Mouse (Mus musculus) spleen, embryonic (tissue): Measurements from ENCODE around the gene Mmp24.
"Not testable (repeated sequence)": the region's sequence is repeated elsewhere in the genome, so short reads cannot be mapped to it uniquely, and the experiment has no call there.

Experiments used
- CTCF ChIA-PET: fragments of 350-600 bp; sonication (Branson Sonifier 250); formaldehyde crosslinking; loops from one replicate; lab custom pipeline; 2022; lab: Charles Lee

The Mmp24 gene

GRCm38 (mm10) chr2:155774927-155775684 is at the start of gene Mmp24:
TSS of gene Mmp24 (plus strand) at chr2:155775342.
- CTCF ChIA-PET: no interaction called here

GRCm38 (mm10) chr2:155726302-155726701 is 48.8 kb upstream of the Mmp24 start:
- CTCF ChIA-PET: interaction anchor here (0.5 kb wide), 1 partner anchor 1324 kb away, joined by 5 read pairs; no protein-coding TSS in a partner anchor

DNA sequence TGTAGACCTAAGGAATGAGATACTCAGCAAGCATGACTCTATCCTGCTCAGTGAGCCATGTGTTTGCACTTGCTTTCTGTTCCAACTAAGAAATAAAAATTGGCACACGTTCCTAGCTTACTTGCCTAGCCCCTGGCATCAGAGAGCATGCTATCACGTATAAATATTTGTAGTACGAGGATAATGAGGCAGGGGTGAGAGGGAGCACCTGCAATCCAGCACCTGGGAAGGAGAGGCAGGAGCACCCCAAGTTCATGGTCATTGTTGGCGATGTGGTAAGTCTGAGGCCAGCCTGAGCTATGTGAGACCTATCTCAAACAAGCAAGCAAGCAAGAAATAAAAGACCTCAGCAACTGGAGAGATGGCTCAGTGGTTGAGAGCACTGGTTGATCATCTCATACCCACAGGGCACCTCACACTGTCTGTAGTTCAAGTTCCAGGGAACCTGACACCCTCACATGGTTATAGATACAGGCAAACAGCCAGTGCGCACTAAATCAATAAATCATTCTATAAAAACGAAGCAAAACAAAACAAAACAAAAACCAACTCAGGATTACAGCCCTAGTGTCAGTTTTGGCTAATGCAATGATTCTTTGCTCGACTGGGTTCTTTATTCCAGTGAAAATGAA is 47.3 kb upstream of the Mmp24 start:
- CTCF ChIA-PET: interaction anchor here (0.6 kb wide), 2 partner anchors 33 to 372 kb away, joined by 3 to 29 read pairs; no protein-coding TSS in a partner anchor

GRCm38 (mm10) chr2:155728742-155729141 is 46.4 kb upstream of the Mmp24 start:
- CTCF ChIA-PET: interaction anchor here (0.6 kb wide), 1 partner anchor 33 kb away, joined by 29 read pairs; no protein-coding TSS in a partner anchor

DNA sequence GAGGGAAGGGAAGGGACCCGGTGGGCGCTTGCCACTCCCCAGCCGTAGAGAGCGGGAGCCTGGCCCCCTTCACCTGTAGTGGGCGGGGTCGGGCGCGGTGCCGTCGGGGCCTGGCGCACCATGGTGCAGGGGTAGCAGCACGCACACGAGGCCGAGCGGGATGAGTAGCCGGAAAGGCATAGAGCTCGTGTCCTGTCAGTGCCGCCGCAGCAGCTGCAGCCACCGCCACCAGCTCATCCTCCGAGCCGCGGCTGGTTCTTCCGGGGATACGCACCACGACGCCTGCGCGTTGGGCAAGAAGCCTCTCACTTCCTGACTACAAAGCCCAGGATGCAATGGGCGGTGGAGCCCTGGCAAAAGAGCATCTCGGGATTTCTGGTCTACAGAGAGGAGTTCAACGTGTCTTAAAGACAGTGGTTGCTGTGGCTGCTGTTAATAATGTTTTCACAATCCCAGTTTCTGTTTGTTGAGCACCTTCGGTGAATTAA is 45.9 kb upstream of the Mmp24 start, which contains the start of gene Edem2:
Edem2 (minus strand) TSS at position 318 of the 488 bp plus-strand sequence.
- CTCF ChIA-PET: no interaction called here

- CTCF ChIA-PET: no interaction called here
Observed at GRCm38 (mm10) chr2:155735080-155735479, 40.1 kb upstream of the Mmp24 start.

DNA sequence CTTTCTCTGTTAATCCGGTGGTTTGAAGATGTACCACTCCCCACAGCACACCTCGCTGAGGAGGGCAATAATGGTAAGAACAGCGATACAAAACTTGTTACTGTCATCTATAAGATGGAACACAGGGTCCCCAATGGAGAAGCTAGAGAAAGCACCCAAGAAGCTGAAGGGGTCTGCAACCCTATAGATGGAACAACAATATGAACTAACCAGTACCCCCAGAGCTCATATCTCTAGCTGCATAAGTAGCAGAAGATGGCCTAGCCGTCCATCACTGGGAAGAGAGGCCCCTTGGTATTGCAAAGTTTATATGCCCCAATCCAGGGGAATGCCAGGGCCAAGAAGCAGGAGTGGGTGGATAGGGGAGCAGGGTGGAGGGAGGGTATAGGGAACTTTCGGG is 39.4 kb upstream of the Mmp24 start, which contains the start of gene Gm17581:
Gm17581 (minus strand) TSS at position 101 of the 400 bp plus-strand sequence.
- CTCF ChIA-PET: not testable (repeated sequence)

DNA sequence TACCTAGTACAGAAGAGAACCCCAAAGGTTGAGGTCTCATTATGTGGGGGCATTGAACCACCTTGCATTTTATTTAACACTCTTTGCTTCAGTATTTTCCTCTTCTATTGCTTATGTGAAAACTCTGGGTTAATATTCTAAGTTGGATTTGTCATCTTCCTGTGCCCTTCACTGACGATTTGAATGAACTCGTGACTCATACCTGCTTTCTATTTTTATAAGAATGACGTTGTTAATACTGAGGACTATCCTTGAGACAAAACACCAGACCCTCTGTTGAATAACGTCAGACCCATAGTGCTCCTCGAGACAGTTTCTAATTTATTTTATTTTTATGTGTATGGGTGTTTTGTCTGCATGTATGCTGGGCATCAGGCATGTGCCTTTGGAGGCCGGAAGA is 38.2 kb upstream of the Mmp24 start:
- CTCF ChIA-PET: no interaction called here

GRCm38 (mm10) chr2:155737803-155738202 is 37.3 kb upstream of the Mmp24 start:
- CTCF ChIA-PET: no interaction called here

DNA sequence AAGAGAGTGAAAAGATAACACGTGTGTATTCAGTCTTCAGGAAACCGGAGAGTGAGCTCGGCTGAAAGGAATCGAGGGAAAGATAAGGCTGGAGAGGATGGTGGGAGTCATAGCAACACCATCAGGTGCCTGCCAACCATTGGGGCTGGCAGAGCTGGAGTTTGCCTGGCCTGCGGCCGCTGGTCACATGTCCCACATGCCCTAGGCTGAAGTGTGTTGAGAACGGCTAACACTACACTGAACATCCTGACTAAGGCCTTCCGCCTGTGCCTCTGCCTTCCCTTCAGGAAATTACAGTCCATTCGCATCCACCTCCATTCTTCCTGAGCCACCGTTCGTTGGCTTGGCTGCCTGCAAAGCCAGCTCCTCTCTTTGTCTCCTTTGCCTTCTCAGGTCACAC is 32.9 kb upstream of the Mmp24 start:
- CTCF ChIA-PET: no interaction called here

DNA sequence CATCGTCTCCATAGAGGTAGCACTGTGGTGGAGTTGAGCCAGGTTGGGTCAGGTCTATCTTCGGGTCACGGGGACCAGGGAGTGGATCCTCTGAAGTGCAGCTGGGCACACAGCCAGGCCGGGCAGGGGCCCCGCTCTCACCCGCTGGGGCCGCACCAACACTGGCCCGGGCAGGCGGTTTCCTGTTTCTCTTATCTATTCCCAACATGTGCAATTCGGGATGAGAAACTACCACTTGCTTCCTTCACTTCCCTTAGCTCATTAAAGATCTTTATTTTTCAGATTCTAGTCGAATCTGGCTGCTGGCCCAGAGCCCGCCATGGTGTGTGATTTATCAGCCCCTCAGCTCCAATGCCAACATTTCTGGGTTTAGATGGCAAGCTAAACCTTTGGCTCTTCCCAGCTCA is 32.2 kb upstream of the Mmp24 start:
- CTCF ChIA-PET: interaction anchor here (0.6 kb wide), 1 partner anchor 60 kb away, joined by 3 read pairs; no protein-coding TSS in a partner anchor

- CTCF ChIA-PET: no interaction called here
Observed at GRCm38 (mm10) chr2:155743351-155743750, 31.8 kb upstream of the Mmp24 start.

- CTCF ChIA-PET: interaction anchor here (0.5 kb wide), 1 partner anchor 19 kb away, joined by 3 read pairs; no protein-coding TSS in a partner anchor
Observed at GRCm38 (mm10) chr2:155745487-155745886, 29.7 kb upstream of the Mmp24 start.

- CTCF ChIA-PET: interaction anchor here (0.7 kb wide), 1 partner anchor 224 kb away, joined by 11 read pairs; no protein-coding TSS in a partner anchor
Observed at GRCm38 (mm10) chr2:155749394-155749793, 25.7 kb upstream of the Mmp24 start.

DNA sequence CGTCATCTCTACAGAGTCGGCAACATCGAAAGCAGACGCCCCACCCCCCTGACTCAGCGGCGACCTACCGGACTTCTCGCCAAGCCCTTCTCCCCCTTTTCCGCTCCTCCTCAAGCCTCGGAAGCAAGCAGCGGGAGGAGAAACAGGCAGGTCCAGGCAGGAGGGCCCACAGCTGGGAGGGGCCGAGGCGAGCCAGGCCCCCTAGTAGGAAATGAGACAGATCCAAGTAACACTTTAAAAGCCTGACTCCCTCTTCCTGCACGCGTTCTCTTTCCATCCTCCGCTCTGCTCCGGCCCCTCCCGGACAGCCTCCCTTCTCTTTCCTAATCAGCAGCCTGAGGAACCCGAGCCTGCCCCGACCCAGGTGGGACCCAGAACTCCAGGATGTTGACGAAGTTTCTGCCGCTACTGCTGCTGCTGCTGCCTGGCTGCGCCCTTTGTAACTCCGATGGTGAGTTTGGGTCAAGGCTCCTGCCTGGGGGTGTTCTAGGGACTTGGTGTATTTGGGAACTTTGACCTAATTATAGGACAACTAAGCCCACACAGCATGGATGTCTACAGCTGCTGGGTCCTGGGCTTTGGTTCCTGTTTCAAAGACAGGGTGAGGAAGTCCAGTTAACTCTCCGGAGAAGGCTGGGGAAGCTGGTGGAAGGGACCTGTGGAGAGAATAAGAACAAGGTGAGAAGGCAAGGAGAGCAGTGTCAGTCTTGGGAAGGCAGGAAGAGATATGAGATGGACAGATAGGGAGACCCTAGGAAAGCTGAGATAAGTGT is 23.9 kb upstream of the Mmp24 start, which contains the start of gene Procr:
Procr (plus strand) TSS at position 104 of the 773 bp plus-strand sequence.
- CTCF ChIA-PET: no interaction called here

GRCm38 (mm10) chr2:155755746-155756145 is 19.4 kb upstream of the Mmp24 start:
- CTCF ChIA-PET: no interaction called here

DNA sequence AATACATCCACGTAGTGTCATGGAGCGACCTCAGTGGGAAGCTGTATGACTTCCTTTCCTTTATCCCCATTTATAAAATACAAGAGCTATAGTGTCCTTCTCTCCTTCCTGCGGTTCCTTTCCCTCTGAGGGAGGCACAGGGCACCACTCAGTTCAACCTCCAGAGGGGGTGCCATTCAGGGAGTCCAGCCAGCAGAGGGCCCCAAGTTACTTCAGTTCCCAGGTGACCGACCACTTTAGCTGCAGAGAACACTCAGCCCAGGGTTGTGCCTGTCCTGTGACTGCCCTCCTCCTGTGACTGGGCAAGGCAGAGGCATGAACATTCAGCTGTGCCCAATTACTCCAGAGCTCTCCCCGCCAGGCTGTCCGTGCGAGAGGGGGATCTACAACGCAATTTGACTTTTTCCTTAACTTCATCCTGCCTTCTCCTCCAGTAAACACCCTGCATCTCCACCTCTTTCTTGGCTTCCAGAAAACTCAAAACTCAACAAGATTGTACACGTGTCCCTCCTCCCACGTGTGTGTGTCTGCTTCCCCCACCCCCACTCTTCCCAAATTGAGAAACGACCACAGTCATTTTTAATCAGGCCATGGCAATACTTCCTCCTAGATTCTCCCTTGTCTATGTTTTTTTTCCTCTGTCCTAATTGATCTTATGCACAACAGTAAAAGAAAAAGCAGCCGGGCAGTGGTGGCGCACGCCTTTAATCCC is 18.1 kb upstream of the Mmp24 start:
- CTCF ChIA-PET: no interaction called here

GRCm38 (mm10) chr2:155764679-155765418 is 10.3 kb upstream of the Mmp24 start:
- CTCF ChIA-PET: interaction anchor here (0.6 to 1.0 kb wide), 7 partner anchors 19 to 854 kb away, joined by 3 to 14 read pairs (median 3); no protein-coding TSS in a partner anchor

GRCm38 (mm10) chr2:155773664-155774063 is 1.5 kb upstream of the Mmp24 start:
- CTCF ChIA-PET: interaction anchor here (0.5 kb wide), 1 partner anchor 1364 kb away, joined by 4 read pairs; no protein-coding TSS in a partner anchor
